Mouse (Mus musculus): Measurements from ENCODE around the gene Nthl1.

Gene Nthl1

GRCm38 (mm10) chr17:24628646-24629045, 3.8 kb upstream of the Nthl1 start:
- DNase-seq (ENCODE audit: low read depth, low spot score): peak; percentile 67

- no peak for DNase-seq (ENCODE audit: low read depth, low spot score)
These were observed 2.4 kb upstream of the Nthl1 start for GRCm38 (mm10) chr17:24630072-24630471.

GRCm38 (mm10) chr17:24632813-24633449, 451 bp downstream of the Nthl1 start:
- DNase-seq (ENCODE audit: low read depth, low spot score): no peak

GRCm38 (mm10) chr17:24633831-24634230, 1.4 kb downstream of the Nthl1 start:
- no peak for DNase-seq (ENCODE audit: low read depth, low spot score)

GRCm38 (mm10) chr17:24635024-24635423, 2.5 kb downstream of the Nthl1 start:
- DNase-seq (ENCODE audit: low read depth, low spot score): no peak

- no peak for DNase-seq (ENCODE audit: low read depth, low spot score)
These were observed 3.2 kb downstream of the Nthl1 start for GRCm38 (mm10) chr17:24635694-24636093.

- DNase-seq (ENCODE audit: low read depth, low spot score): no peak
These were observed 4.5 kb downstream of the Nthl1 start for GRCm38 (mm10) chr17:24636781-24637481.

- DNase-seq (ENCODE audit: low read depth, low spot score): no peak
These were observed 5.7 kb downstream of the Nthl1 start for GRCm38 (mm10) chr17:24638214-24638613.

- DNase-seq (ENCODE audit: low read depth, low spot score): no peak
These were observed 6.4 kb downstream of the Nthl1 start for GRCm38 (mm10) chr17:24638840-24639239.

- no peak for DNase-seq (ENCODE audit: low read depth, low spot score)
These were observed 7.1 kb downstream of the Nthl1 start for GRCm38 (mm10) chr17:24639571-24639988.

GRCm38 (mm10) chr17:24640119-24640518, 7.6 kb downstream of the Nthl1 start:
- DNase-seq (ENCODE audit: low read depth, low spot score): no peak

- DNase-seq (ENCODE audit: low read depth, low spot score): no peak
These were observed 8.1 kb downstream of the Nthl1 start for GRCm38 (mm10) chr17:24640581-24640980.

- no peak for DNase-seq (ENCODE audit: low read depth, low spot score)
These were observed 9.5 kb downstream of the Nthl1 start for GRCm38 (mm10) chr17:24641944-24642343.

GRCm38 (mm10) chr17:24642791-24643343, 10.4 kb downstream of the Nthl1 start:
- no peak for DNase-seq (ENCODE audit: low read depth, low spot score)

- no peak for DNase-seq (ENCODE audit: low read depth, low spot score)
These were observed 11.7 kb downstream of the Nthl1 start for GRCm38 (mm10) chr17:24644030-24644715.

- no peak for DNase-seq (ENCODE audit: low read depth, low spot score)
These were observed 12.6 kb downstream of the Nthl1 start for GRCm38 (mm10) chr17:24644875-24645721.

GRCm38 (mm10) chr17:24645916-24646315, 13.4 kb downstream of the Nthl1 start:
- no peak for DNase-seq (ENCODE audit: low read depth, low spot score)

- DNase-seq (ENCODE audit: low read depth, low spot score): no peak
These were observed 13.9 kb downstream of the Nthl1 start for GRCm38 (mm10) chr17:24646381-24646780.

GRCm38 (mm10) chr17:24647493-24647892, 15.0 kb downstream of the Nthl1 start:
- DNase-seq (ENCODE audit: low read depth, low spot score): no peak

GRCm38 (mm10) chr17:24648731-24649377, 16.4 kb downstream of the Nthl1 start:
- DNase-seq (ENCODE audit: low read depth, low spot score): no peak

- DNase-seq (ENCODE audit: low read depth, low spot score): no peak
These were observed 17.1 kb downstream of the Nthl1 start for GRCm38 (mm10) chr17:24649581-24650069.
